Mouse (Mus musculus): ENCODE data around the gene Msmb.

- TF ChIP-seq CTCF (IDR thresholded peaks at IDR 0.05; ENCODE audit: borderline replicate concordance, insufficient read depth, low read depth, low read length) (no peak), POLR2A (IDR thresholded peaks at IDR 0.05; ENCODE audit: borderline replicate concordance, insufficient read depth, low read length) (peak; percentile 55)
Measured at GRCm38 (mm10) chr14:32201791-32202451, 60.1 kb downstream of the Msmb start, which contains the start of the genes Timm23 and Parg.

Measured in cerebellum, adult 2 months (tissue).